Mouse (Mus musculus): ENCODE results near the gene Phxr2. TPM values are rescaled to one million over a fixed set of nuclear protein-coding genes. Genes with fewer than 3 reads are reported as not detected.

Gene Phxr2
- polyA plus RNA-seq, 1 experiment from 2014 or later = not detected

DNA sequence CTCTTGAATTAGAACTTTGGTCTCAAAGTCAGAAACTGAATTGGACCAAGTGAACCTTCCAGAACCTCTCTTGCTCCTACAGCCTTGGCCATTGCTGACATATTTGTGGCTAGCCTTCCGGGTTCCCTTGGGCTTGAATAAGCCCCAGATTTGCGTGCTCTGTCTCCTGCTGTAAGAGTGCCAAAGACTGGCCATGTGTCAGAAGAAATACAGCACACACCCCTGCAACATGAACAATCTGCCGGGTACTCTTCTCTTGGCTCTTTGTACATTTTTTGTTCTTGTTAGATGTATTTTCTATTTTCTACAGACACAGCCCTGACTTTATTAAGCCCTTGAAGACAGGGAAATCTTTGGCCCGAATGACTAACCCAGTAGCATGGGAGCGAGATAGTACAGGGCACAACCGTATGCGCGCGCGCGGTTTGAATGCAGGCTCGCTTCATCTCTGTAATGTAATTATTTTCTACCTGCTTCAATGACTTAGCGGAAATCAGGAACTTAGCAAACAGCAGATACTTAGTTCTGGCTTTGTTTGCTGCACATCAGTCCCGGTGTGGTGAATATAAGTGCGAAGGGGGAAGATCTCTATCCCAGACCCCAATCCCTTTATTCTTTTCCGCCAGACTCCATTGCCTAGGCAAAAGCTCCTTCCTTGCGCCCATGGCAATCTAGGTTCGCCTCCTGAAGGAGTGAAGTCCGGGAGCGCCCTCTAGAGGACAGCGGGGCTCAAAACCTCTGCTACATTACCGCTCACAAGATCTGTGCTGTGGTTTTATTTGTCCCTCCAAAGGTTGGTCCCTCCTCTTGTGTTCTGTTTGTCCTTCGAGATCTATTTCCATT is 41.5 kb downstream of the Phxr2 start:
- 48% methylated on average over 23 of the region's 23 CpGs for WGBS
- H3K9ac ChIP-seq (replicated peaks) = no peak overlapping the region
- no peaks in the 10 kb centered on the region for H3K36me3 ChIP-seq
- no peaks in the 10 kb centered on the region for H3K9me3 ChIP-seq
- H3K4me1 ChIP-seq (replicated peaks) = no peaks in the 10 kb centered on the region
- peak; percentile 91 for ATAC-seq
- H3K4me3 ChIP-seq (replicated peaks) = no peak overlapping the region
- H3K27me3 ChIP-seq = no peaks in the 10 kb centered on the region
- no peak overlapping the region for H3K27ac ChIP-seq
- H3K4me2 ChIP-seq (replicated peaks) = peak overlapping the region; percentile 15; the same call in 1 of the 2 replicates

DNA sequence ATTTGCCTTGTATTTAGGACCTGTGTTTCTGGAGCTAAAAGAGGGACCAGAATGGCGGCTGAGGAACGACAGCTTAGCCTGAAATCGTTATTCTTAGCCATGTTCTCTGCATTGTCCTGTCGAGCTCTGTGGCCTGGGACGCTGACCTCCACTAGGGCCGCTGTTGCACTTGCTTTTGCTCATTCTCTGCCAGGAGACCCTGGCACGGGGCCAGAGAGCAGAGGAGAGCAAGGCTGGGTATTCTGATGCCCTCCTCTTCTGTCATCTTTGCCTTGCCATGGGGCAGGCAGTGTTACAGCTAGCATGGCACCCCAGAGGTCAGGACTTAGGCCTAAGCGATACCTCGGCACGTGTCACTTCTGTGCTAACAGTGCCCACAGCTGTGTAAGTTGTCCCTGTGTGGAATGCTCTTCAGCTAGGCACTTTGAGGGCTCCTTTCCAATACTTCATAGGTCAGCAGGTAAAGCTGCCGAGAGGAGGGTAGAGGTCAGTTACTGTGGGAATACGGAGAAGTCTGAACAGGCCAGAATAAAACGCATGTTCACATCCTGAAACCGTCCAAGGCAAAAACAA is 42.6 kb downstream of the Phxr2 start:
- Histone ChIP-seq H3K27ac (no peak overlapping the region), H3K4me2 (replicated peaks) (no peak overlapping the region), H3K9ac (replicated peaks) (no peak overlapping the region), H3K27me3 (no peaks in the 10 kb centered on the region), H3K4me3 (replicated peaks) (no peak overlapping the region), H3K4me1 (replicated peaks) (no peaks in the 10 kb centered on the region), H3K9me3 (no peaks in the 10 kb centered on the region), H3K36me3 (no peaks in the 10 kb centered on the region)
- no peak for ATAC-seq
- WGBS = 86% methylated on average over 14 of the region's 14 CpGs

DNA sequence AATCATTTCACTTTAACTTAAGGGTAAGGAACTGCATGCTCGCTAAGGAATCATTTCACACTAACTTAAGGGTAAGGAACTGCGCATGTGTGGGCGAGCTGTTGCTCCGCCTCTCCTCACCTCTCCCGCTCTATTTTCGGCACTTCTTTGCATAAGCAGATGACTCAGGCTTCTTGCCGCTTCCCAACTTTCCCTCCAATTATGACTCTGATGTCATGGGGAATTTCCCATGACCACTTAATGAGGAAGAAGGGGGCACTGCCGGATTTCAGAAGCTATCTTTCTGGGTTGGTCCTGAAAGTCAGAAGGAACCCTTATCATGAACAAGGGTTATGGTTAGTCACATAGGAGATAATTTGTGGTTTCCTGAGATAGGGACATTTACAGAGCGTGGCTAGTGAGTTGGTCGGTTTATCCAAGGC is 44.5 kb downstream of the Phxr2 start:
- ATAC-seq = no peak

DNA sequence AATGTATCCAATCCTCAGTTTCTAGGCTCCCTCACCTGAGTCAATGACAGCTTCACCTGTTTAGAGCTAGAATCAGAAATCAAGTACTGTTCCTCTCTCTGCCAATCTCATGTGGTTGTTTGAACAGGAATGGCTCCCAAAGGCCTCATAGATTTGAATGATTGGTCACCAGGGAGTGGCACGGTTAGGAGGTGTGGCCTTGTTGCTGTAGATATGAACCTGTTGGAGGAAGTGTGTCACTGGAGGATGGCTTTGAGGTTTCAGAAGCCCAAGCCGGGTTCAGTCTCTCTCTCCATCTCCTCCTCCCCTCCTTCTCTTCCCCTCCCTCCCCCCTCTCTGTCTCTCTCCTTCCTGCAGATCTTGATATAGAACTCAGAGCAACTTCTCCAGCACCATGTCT is 47.5 kb downstream of the Phxr2 start:
- no peak overlapping the region for H3K4me3 ChIP-seq (replicated peaks)
- no peaks in the 10 kb centered on the region for H3K4me1 ChIP-seq (replicated peaks)
- ATAC-seq = no peak
- H3K9me3 ChIP-seq = no peaks in the 10 kb centered on the region
- WGBS = 75% methylated on average over 2 of the region's 2 CpGs
- H3K27me3 ChIP-seq = no peaks in the 10 kb centered on the region
- H3K9ac ChIP-seq (replicated peaks) = no peak overlapping the region
- no peak overlapping the region for H3K27ac ChIP-seq
- H3K36me3 ChIP-seq = no peaks in the 10 kb centered on the region
- H3K4me2 ChIP-seq (replicated peaks) = no peak overlapping the region

More for the DNA sequence above, 44.5 kb downstream of the Phxr2 start:
- Histone ChIP-seq H3K9me3 (no peaks in the 10 kb centered on the region), H3K9ac (replicated peaks) (no peak overlapping the region), H3K4me1 (replicated peaks) (no peaks in the 10 kb centered on the region), H3K36me3 (no peaks in the 10 kb centered on the region), H3K27ac (no peak overlapping the region), H3K4me3 (replicated peaks) (no peak overlapping the region), H3K4me2 (replicated peaks) (no peak overlapping the region), H3K27me3 (no peaks in the 10 kb centered on the region)
- 93% methylated on average over 10 of the region's 10 CpGs for WGBS

DNA sequence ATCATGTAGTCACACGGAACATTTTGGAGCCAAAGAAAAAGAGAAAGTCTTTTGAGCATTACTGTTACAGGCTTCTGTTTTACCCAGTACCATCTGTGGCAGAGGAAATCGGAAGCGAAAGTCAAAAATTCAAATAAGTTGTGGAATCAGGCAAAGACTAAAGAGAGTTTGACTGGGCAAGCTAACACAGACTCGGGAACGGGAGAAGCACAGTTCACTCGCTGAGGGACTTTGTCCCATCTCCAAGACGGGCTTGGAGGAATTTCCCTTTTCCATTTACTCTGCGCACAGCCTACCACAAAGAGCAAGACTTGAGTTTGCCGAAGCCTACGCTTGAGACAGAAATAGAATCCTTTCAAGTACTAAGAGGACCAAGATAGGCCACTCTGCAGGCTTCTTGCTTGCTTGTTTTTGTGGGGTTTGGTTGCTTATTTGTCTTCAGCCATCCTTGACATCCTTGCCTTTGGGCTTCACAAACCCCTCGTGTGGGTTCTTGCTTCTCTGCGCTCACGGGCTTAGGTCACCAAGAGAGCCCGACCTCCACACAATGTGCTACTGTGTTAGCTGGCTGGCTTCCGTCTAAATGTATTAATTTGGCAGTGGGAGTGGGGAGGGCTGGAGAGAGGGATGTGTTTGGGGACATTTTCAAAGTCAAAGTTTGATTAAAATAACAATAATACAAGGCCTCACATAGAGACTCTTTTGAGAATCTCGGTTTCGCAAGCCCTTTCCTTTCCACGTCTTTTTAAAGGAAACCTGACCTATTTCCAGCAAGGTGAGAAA is 49.8 kb downstream of the Phxr2 start:
- H3K9ac ChIP-seq (replicated peaks) = no peak overlapping the region
- H3K9me3 ChIP-seq = no peaks in the 10 kb centered on the region
- H3K4me2 ChIP-seq (replicated peaks) = no peak overlapping the region
- ATAC-seq = no peak
- no peaks in the 10 kb centered on the region for H3K36me3 ChIP-seq
- H3K27ac ChIP-seq = no peak overlapping the region
- 80% methylated on average over 18 of the region's 18 CpGs for WGBS
- no peaks in the 10 kb centered on the region for H3K27me3 ChIP-seq
- H3K4me3 ChIP-seq (replicated peaks) = no peak overlapping the region
- H3K4me1 ChIP-seq (replicated peaks) = no peaks in the 10 kb centered on the region

Other genes with a start within 250 kb of the Phxr2 start
- gene Atp2b1, start 211.9 kb downstream of the Phxr2 start, polyA plus RNA-seq (2015; fragmentation: Nextera tagmentation; extraction: Ambion mirVana) = 160 and 175 TPM in 2 replicates
- gene Poc1b, start 19.3 kb downstream of the Phxr2 start, polyA plus RNA-seq (2015; fragmentation: Nextera tagmentation; extraction: Ambion mirVana) = 12.8 and 13.7 TPM in 2 replicates
- gene Galnt4, start 18.2 kb downstream of the Phxr2 start, polyA plus RNA-seq (2015; fragmentation: Nextera tagmentation; extraction: Ambion mirVana) = 3.4 TPM in 2 replicates
- 21.8 and 26.5 TPM in 2 replicates for gene Dusp6, start 136.9 kb upstream of the Phxr2 start, polyA plus RNA-seq (2015; fragmentation: Nextera tagmentation; extraction: Ambion mirVana)